Mouse (Mus musculus) embryonic facial prominence, embryonic 14.5 days (tissue): Measurements from ENCODE around the gene 4933402D24Rik. TPM values are rescaled to one million over a fixed set of nuclear protein-coding genes. Genes with fewer than 3 reads are reported as not detected.

Experiments used
- polyA plus RNA-seq: library from polyadenylated mRNA; unstranded; fragments of >200 nt; fragmentation: Nextera tagmentation; extraction: Ambion mirVana; gene quantifications from 2 replicates; pipeline ENCODE4 v1.2.1, GENCODE M21; 2014

4933402D24Rik gene
- polyA plus RNA-seq, 1 experiment from 2014 or later: 0.43 TPM

Other genes starting within 250 kb of the 4933402D24Rik start
- not detected in 2 replicates for gene Gm39653, start 153.3 kb downstream of the 4933402D24Rik start, polyA plus RNA-seq
- gene Dytn, start 82.3 kb downstream of the 4933402D24Rik start, polyA plus RNA-seq: 0.16 and 0.28 TPM in 2 replicates
- 0.54 and 1.7 TPM in 2 replicates for gene Mdh1b, start 38.9 kb downstream of the 4933402D24Rik start, polyA plus RNA-seq
- gene Fastkd2, start 38.7 kb downstream of the 4933402D24Rik start, polyA plus RNA-seq: 57.5 and 66.7 TPM in 2 replicates